ENCODE assay signal across 21 mouse cellular contexts in the genomic region with DNA sequence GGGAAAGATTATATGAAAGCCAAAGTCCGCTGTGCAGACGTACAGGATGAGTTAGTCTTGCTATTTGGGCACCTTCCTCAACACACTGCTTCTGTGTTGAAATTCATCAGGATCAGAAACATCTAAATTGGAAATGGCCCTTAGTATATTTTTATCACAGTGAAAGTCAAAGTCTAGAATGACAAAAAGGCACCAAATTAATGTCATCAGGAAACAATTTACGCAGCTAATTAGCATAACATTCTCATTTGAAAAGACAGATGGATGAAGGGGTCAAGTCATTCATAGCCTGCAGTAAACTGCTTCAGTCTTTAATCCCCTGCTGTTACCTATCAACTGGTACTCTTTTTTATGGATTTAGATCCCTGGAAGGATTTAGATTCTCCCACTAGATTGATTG.
DNase-seq lines count a peak whose midpoint lies in the region; ATAC-seq and TF ChIP-seq lines count a peak whose summit lies in the region.
"Had no signal": no experiment of that assay in that cellular context is flagged by ENCODE, and none has a peak within 500 bp of the region (broad histone marks: within the 10 kb centered on the region; RNA-seq: fewer than 3 reads in every experiment).

No protein-coding gene starts in this region.

- H3K27me3 ChIP-seq in hindbrain, embryonic 14.5 days (ENCODE audit: control insufficient read depth, insufficient read depth, low read length), result no peaks in the 10 kb centered on the region
- H3K27me3 ChIP-seq in hindbrain, embryonic 13.5 days, result no peaks in the 10 kb centered on the region
- H3K27me3 ChIP-seq: embryonic facial prominence, embryonic 15.5 days; heart, embryonic 15.5 days; limb, embryonic 13.5 days; stomach, embryonic 15.5 days had no signal

- no peak overlapping the region for H3K4me3 ChIP-seq in hindbrain, embryonic 14.5 days (replicated peaks; ENCODE audit: low read length)
- no peak overlapping the region for H3K4me3 ChIP-seq in hindbrain, embryonic 13.5 days
- H3K4me3 ChIP-seq: embryonic facial prominence, embryonic 15.5 days; forebrain, embryonic 10.5 days; heart, adult 2 months; heart, embryonic 15.5 days; limb, embryonic 13.5 days; stomach, embryonic 15.5 days had no signal

- no peak overlapping the region for H3K4me2 ChIP-seq in hindbrain, embryonic 14.5 days (replicated peaks)
- H3K4me2 ChIP-seq in hindbrain, embryonic 13.5 days, result no peak overlapping the region
- H3K4me2 ChIP-seq: embryonic facial prominence, embryonic 15.5 days; heart, embryonic 15.5 days; limb, embryonic 13.5 days; stomach, embryonic 15.5 days had no signal

- intact Hi-C loops in left cerebral cortex, postnatal 4 days (cut with DNase I), result no loop called here

- no peaks in the 10 kb centered on the region for H3K36me3 ChIP-seq in hindbrain, embryonic 14.5 days (replicated peaks; ENCODE audit: control insufficient read depth, insufficient read depth)
- no peaks in the 10 kb centered on the region for H3K36me3 ChIP-seq in hindbrain, embryonic 13.5 days
- H3K36me3 ChIP-seq: embryonic facial prominence, embryonic 15.5 days; forebrain, embryonic 10.5 days; heart, embryonic 15.5 days; limb, embryonic 13.5 days; stomach, embryonic 15.5 days had no signal

- H3K9ac ChIP-seq in hindbrain, embryonic 14.5 days, result no peak overlapping the region
- no peak overlapping the region for H3K9ac ChIP-seq in hindbrain, embryonic 13.5 days
- H3K9ac ChIP-seq: embryonic facial prominence, embryonic 15.5 days; heart, embryonic 15.5 days; limb, embryonic 13.5 days; liver, embryonic 14.5 days; stomach, embryonic 15.5 days had no signal

- TF ChIP-seq POLR2A in brain, embryonic 14.5 days (IDR thresholded peaks at IDR 0.05; ENCODE audit: borderline replicate concordance, extremely low read depth, insufficient read depth, insufficient read length, poor library complexity, severe bottlenecking), result no peak

- ATAC-seq in hindbrain, embryonic 14.5 days (ENCODE audit: low FRiP score), result no peak
- ATAC-seq in hindbrain, embryonic 13.5 days (ENCODE audit: low FRiP score), result no peak

- H3K4me1 ChIP-seq in hindbrain, embryonic 14.5 days (replicated peaks; ENCODE audit: control insufficient read depth, insufficient read depth, low read length), result peaks cover 6% of the 10 kb centered on the region; the same call in 1 of the 2 replicates
- H3K4me1 ChIP-seq in hindbrain, embryonic 13.5 days (replicated peaks), result 0 out of 2 replicates have a peak, but pooled peaks cover 5% of the 10 kb centered on the region
- H3K4me1 ChIP-seq: embryonic facial prominence, embryonic 15.5 days; heart, embryonic 15.5 days; limb, embryonic 13.5 days; stomach, embryonic 15.5 days had no signal

- TF ChIP-seq CTCF in brain, embryonic 14.5 days (IDR thresholded peaks at IDR 0.05; ENCODE audit: borderline replicate concordance, extremely low read depth, insufficient read depth, insufficient read length), result no peak

- H3K27ac ChIP-seq in hindbrain, embryonic 14.5 days, result peak overlapping the region; percentile 64
- H3K27ac ChIP-seq in hindbrain, embryonic 13.5 days, result no peak overlapping the region
- H3K27ac ChIP-seq: embryonic facial prominence, embryonic 15.5 days; forebrain, embryonic 10.5 days; heart, adult 2 months; heart, embryonic 15.5 days; limb, embryonic 13.5 days; liver, embryonic 14.5 days; stomach, embryonic 15.5 days had no signal

- 35% methylated on average over 3 of the region's 3 CpGs for WGBS in hindbrain, embryonic 14.5 days
- 49% methylated on average over 3 of the region's 3 CpGs for WGBS in hindbrain, embryonic 13.5 days

- DNase-seq in hindbrain, embryonic 14.5 days (ENCODE audit: low spot score), result no peak
- DNase-seq in brain, embryonic 14.5 days (ENCODE audit: low read depth), result peak; percentile 53
- DNase-seq in hindlimb bud, embryonic 11.5 days (ENCODE audit: extremely low spot score, low read depth, low spot score), result peak; percentile 6
- peak; percentile 16 for DNase-seq in retina, embryonic 14.5 days (ENCODE audit: low spot score)
- no peak for DNase-seq in left cerebral cortex, postnatal 4 days
- no peak for DNase-seq in cerebellum, postnatal 10 days
- DNase-seq: cerebellum, postnatal 36 days; gastrocnemius, postnatal 10 days; heart, adult 2 months; kidney, adult 8-10 months; kidney, postnatal 36 days; layer of hippocampus, adult 9-11 months; right cerebral cortex, postnatal 14 days; thymus, adult 2 months had no signal

- no peaks in the 10 kb centered on the region for H3K9me3 ChIP-seq in hindbrain, embryonic 14.5 days (ENCODE audit: control insufficient read depth, low read length)
- H3K9me3 ChIP-seq in hindbrain, embryonic 13.5 days, result no peaks in the 10 kb centered on the region
- H3K9me3 ChIP-seq: embryonic facial prominence, embryonic 15.5 days; forebrain, embryonic 10.5 days; heart, embryonic 15.5 days; limb, embryonic 13.5 days; stomach, embryonic 15.5 days had no signal

Comparison
In these comparisons a context has a peak if more than half of its experiments do, and no peak if none do; other contexts are left out.
1. DNase-seq: peak in brain, embryonic 14.5 days (single experiment), hindlimb bud, embryonic 11.5 days (single experiment) and retina, embryonic 14.5 days (single experiment); none in hindbrain, embryonic 14.5 days (single experiment), left cerebral cortex, postnatal 4 days (single experiment) and cerebellum, postnatal 10 days (0 of 2).